Comparison of ENCODE assay signal across 34 mouse cellular contexts in the genomic region with DNA sequence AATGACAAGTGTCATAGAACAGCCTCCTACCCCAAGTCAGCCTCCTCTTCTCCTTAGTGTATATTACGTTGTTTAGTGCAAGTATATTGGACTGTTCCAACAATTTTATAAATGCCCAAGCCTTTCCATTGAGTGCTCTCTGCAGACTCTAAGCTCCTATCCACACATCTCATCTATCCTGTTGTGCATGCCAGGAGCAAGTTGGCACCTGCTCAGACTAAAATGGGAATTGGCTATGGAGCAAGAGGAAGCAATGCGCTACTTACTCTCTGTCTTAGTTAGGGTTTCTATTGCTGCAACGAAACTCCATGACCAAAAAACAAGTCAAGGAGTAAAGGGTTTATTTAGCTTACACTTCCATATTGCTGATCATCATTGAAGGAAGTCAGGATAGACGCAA. TPM values are rescaled to one million over a fixed set of nuclear protein-coding genes. Genes with fewer than 3 reads are reported as not detected.
A peak's percentile ranks its signal among the peaks of the same experiment; 100 is the strongest.
DNase-seq lines count a peak whose midpoint lies in the region; ATAC-seq and TF ChIP-seq lines count a peak whose summit lies in the region.
"Had no signal": no experiment of that assay in that cellular context is flagged by ENCODE, and none has a peak within 500 bp of the region (broad histone marks: within the 10 kb centered on the region; RNA-seq: fewer than 3 reads in every experiment).

No protein-coding gene starts in this region.

- DNase-seq in forebrain, postnatal 0 days: peak; percentile 17
- peak; percentile 17 for DNase-seq in brain, embryonic 14.5 days (ENCODE audit: low read depth)
- peak; percentile 68 for DNase-seq in cerebellum, adult 9-11 months
- no peak for DNase-seq in stomach, postnatal 0 days (ENCODE audit: low spot score)
- no peak for DNase-seq in spleen, postnatal 4 days (ENCODE audit: low spot score in 2 of 2)
- DNase-seq: adrenal gland, adult 2 months; adrenal gland, postnatal 36 days; gastrocnemius, postnatal 36 days; heart, adult 18-20 months; heart, postnatal 36 days; kidney, adult 9 months; kidney, postnatal 10 days; layer of hippocampus, adult 9-11 months; liver, embryonic 13.5 days; lung, adult 2 months; lung, postnatal 10 days; midbrain, embryonic 14.5 days; right cerebral cortex, postnatal 4 days; thymus, postnatal 14 days had no signal

- ATAC-seq in forebrain, postnatal 0 days: no peak; the same call in 1 of the 2 replicates
- ATAC-seq in forebrain, embryonic 12.5 days (ENCODE audit: low FRiP score): no peak
- ATAC-seq in stomach, postnatal 0 days (ENCODE audit: low FRiP score, low TSS enrichment): no peak
- no peak for ATAC-seq in inflammation-experienced regulatory T-cells, adult 6 months
- ATAC-seq: CD4-positive, CD25-positive, alpha-beta regulatory T cell, adult 4 months; forebrain, embryonic 16.5 days; intestine, postnatal 0 days had no signal

- H3K4me1 ChIP-seq in forebrain, postnatal 0 days (ENCODE audit: insufficient read depth): no peaks in the 10 kb centered on the region
- no peaks in the 10 kb centered on the region for H3K4me1 ChIP-seq in forebrain, embryonic 12.5 days
- H3K4me1 ChIP-seq in stomach, postnatal 0 days (replicated peaks; ENCODE audit: control insufficient read depth, insufficient read depth): no peaks in the 10 kb centered on the region
- H3K4me1 ChIP-seq: embryonic facial prominence, embryonic 13.5 days; forebrain, embryonic 10.5 days; hindbrain, embryonic 13.5 days; limb, embryonic 10.5 days; limb, embryonic 15.5 days; liver, embryonic 13.5 days had no signal

- H3K4me2 ChIP-seq in forebrain, postnatal 0 days (ENCODE audit: low read depth): no peak overlapping the region
- H3K4me2 ChIP-seq in forebrain, embryonic 12.5 days: no peak overlapping the region
- no peak overlapping the region for H3K4me2 ChIP-seq in stomach, postnatal 0 days (replicated peaks; ENCODE audit: low read depth)
- H3K4me2 ChIP-seq: embryonic facial prominence, embryonic 13.5 days; heart, embryonic 11.5 days; hindbrain, embryonic 13.5 days; limb, embryonic 15.5 days; liver, embryonic 13.5 days had no signal

- H3K9ac ChIP-seq in forebrain, postnatal 0 days: no peak overlapping the region
- no peak overlapping the region for H3K9ac ChIP-seq in forebrain, embryonic 12.5 days
- no peak overlapping the region for H3K9ac ChIP-seq in stomach, postnatal 0 days (ENCODE audit: low read length)
- H3K9ac ChIP-seq: embryonic facial prominence, embryonic 13.5 days; hindbrain, embryonic 13.5 days; limb, embryonic 15.5 days; liver, embryonic 13.5 days had no signal

- no peaks in the 10 kb centered on the region for H3K27me3 ChIP-seq in forebrain, postnatal 0 days (ENCODE audit: insufficient read depth, low read length)
- H3K27me3 ChIP-seq in forebrain, embryonic 12.5 days: no peaks in the 10 kb centered on the region
- no peaks in the 10 kb centered on the region for H3K27me3 ChIP-seq in stomach, postnatal 0 days (ENCODE audit: control insufficient read depth, insufficient read depth, low read length)
- H3K27me3 ChIP-seq: embryonic facial prominence, embryonic 13.5 days; hindbrain, embryonic 13.5 days; limb, embryonic 15.5 days; liver, embryonic 13.5 days had no signal

- 84% methylated on average over 4 of the region's 4 CpGs for WGBS in forebrain, postnatal 0 days
- WGBS in forebrain, embryonic 12.5 days: 91% methylated on average over 4 of the region's 4 CpGs
- 76% methylated on average over 4 of the region's 4 CpGs for WGBS in stomach, postnatal 0 days

- TF ChIP-seq EP300 in stomach, postnatal 0 days (optimal IDR thresholded peaks at IDR 0.05): no peak

- H3K36me3 ChIP-seq in forebrain, postnatal 0 days (ENCODE audit: insufficient read depth): no peaks in the 10 kb centered on the region
- no peaks in the 10 kb centered on the region for H3K36me3 ChIP-seq in forebrain, embryonic 12.5 days (replicated peaks)
- no peaks in the 10 kb centered on the region for H3K36me3 ChIP-seq in stomach, postnatal 0 days (ENCODE audit: control insufficient read depth, insufficient read depth, low read length)
- H3K36me3 ChIP-seq: embryonic facial prominence, embryonic 13.5 days; forebrain, embryonic 10.5 days; hindbrain, embryonic 13.5 days; limb, embryonic 10.5 days; limb, embryonic 15.5 days; liver, embryonic 13.5 days had no signal

- H3K9me3 ChIP-seq in forebrain, postnatal 0 days (ENCODE audit: low read length): no peaks in the 10 kb centered on the region
- H3K9me3 ChIP-seq in forebrain, embryonic 12.5 days: no peaks in the 10 kb centered on the region
- no peaks in the 10 kb centered on the region for H3K9me3 ChIP-seq in stomach, postnatal 0 days (ENCODE audit: control insufficient read depth, low read length)
- H3K9me3 ChIP-seq: embryonic facial prominence, embryonic 13.5 days; forebrain, embryonic 10.5 days; hindbrain, embryonic 13.5 days; limb, embryonic 10.5 days; limb, embryonic 15.5 days; liver, embryonic 13.5 days had no signal

- H3K27ac ChIP-seq in forebrain, postnatal 0 days (ENCODE audit: low read depth, low read length): no peak overlapping the region
- no peak overlapping the region for H3K27ac ChIP-seq in forebrain, embryonic 12.5 days
- H3K27ac ChIP-seq in stomach, postnatal 0 days (replicated peaks): 0 out of 2 replicates have a peak overlapping the region, but pooled peaks have one; percentile 24
- H3K27ac ChIP-seq: embryonic facial prominence, embryonic 13.5 days; forebrain, embryonic 10.5 days; hindbrain, embryonic 13.5 days; limb, embryonic 10.5 days; limb, embryonic 15.5 days; liver, embryonic 13.5 days had no signal

- no peak for TF ChIP-seq CTCF in forebrain, postnatal 0 days (IDR thresholded peaks at IDR 0.05; ENCODE audit: low read depth)
- TF ChIP-seq CTCF in brain, embryonic 14.5 days (IDR thresholded peaks at IDR 0.05; ENCODE audit: borderline replicate concordance, extremely low read depth, insufficient read depth, insufficient read length): no peak
- TF ChIP-seq CTCF in stomach, postnatal 0 days (IDR thresholded peaks at IDR 0.05; ENCODE audit: low read depth): no peak

- no peak for TF ChIP-seq POLR2A in brain, embryonic 14.5 days (IDR thresholded peaks at IDR 0.05; ENCODE audit: borderline replicate concordance, extremely low read depth, insufficient read depth, insufficient read length, poor library complexity, severe bottlenecking)

- H3K4me3 ChIP-seq in forebrain, postnatal 0 days (ENCODE audit: low read depth, low read length): no peak overlapping the region
- no peak overlapping the region for H3K4me3 ChIP-seq in forebrain, embryonic 12.5 days (replicated peaks)
- H3K4me3 ChIP-seq in stomach, postnatal 0 days (ENCODE audit: low read depth, low read length): no peak overlapping the region
- H3K4me3 ChIP-seq: embryonic facial prominence, embryonic 13.5 days; forebrain, embryonic 10.5 days; hindbrain, embryonic 13.5 days; limb, embryonic 10.5 days; limb, embryonic 15.5 days; liver, embryonic 13.5 days had no signal

RNA-seq across cellular contexts. Expression of a gene that starts 28.7 kb away (rescaled TPM):
- 125 and 133 TPM in 2 replicates for total RNA-seq in forebrain, postnatal 0 days (2014; rRNA removed)
- polyA plus RNA-seq in forebrain, postnatal 0 days (2015; fragmentation: Nextera tagmentation; extraction: Ambion mirVana): 74.2 and 119 TPM in 2 replicates
- polyA plus RNA-seq in forebrain, embryonic 12.5 days (2016; fragmentation: Nextera tagmentation; extraction: Ambion mirVana): 1.6 and 2.3 TPM in 2 replicates
- 17.8 and 36.7 TPM in 2 replicates for polyA plus RNA-seq in brain, embryonic 14.5 days (2012; rRNA removed)
- polyA plus RNA-seq in stomach, postnatal 0 days (2015; fragmentation: Nextera tagmentation; extraction: Ambion mirVana): 0.65 and 0.72 TPM in 2 replicates
- not detected for polyA plus RNA-seq in inflammation-experienced regulatory T-cells, adult 6 months (2017; shearing (Covaris generic))
- total RNA-seq: common myeloid progenitor, adult 5-6 weeks; gastrocnemius, postnatal 36 days; monocyte, adult 5-6 weeks had no signal
- polyA plus RNA-seq: CD4-positive, CD25-positive, alpha-beta regulatory T cell, adult 4 months; spleen, adult 2 months had no signal

RNA-seq across cellular contexts. Expression of a gene that starts 48.2 kb away (rescaled TPM):
- 1.1 and 1.4 TPM in 2 replicates for total RNA-seq in forebrain, postnatal 0 days (2014; rRNA removed)
- 0.68 and 0.79 TPM in 2 replicates for polyA plus RNA-seq in forebrain, postnatal 0 days (2015; fragmentation: Nextera tagmentation; extraction: Ambion mirVana)
- 0.23 and 0.41 TPM in 2 replicates for polyA plus RNA-seq in forebrain, embryonic 12.5 days (2016; fragmentation: Nextera tagmentation; extraction: Ambion mirVana)
- 0.11 and 0.14 TPM in 2 replicates for polyA plus RNA-seq in brain, embryonic 14.5 days (2012; rRNA removed)
- polyA plus RNA-seq in stomach, postnatal 0 days (2015; fragmentation: Nextera tagmentation; extraction: Ambion mirVana): 0.33 and 0.38 TPM in 2 replicates
- not detected for polyA plus RNA-seq in inflammation-experienced regulatory T-cells, adult 6 months (2017; shearing (Covaris generic))
- total RNA-seq: gastrocnemius, postnatal 36 days; heart, adult 18-20 months; heart, postnatal 36 days; monocyte, adult 5-6 weeks had no signal
- polyA plus RNA-seq: adrenal gland, adult 2 months; CD4-positive, CD25-positive, alpha-beta regulatory T cell, adult 4 months; liver, embryonic 13.5 days; lung, adult 2 months; spleen, adult 2 months; urinary bladder, adult 2 months had no signal

Comparison
In these comparisons a context has a peak if more than half of its experiments do, and no peak if none do; other contexts are left out.
1. DNase-seq: peak in forebrain, postnatal 0 days (single experiment), brain, embryonic 14.5 days (single experiment) and cerebellum, adult 9-11 months (single experiment); none in stomach, postnatal 0 days (single experiment) and spleen, postnatal 4 days (0 of 2).